Mouse (Mus musculus) limb, embryonic 12.5 days (tissue): Measurements from ENCODE around the gene Tmem45b. TPM values are rescaled to one million over a fixed set of nuclear protein-coding genes. Genes with fewer than 3 reads are reported as not detected.

Experiments
- ATAC-seq: fragments of 200-750 bp; cut with Nextera tagmentation; 2 replicates; pipeline ENCODE4 v1.8.0; 2017; ENCODE audit warnings: low read depth, moderate TSS enrichment; ENCODE audit not compliant: insufficient number of reproducible peaks, insufficient read depth, low FRiP score, low TSS enrichment
- H3K27ac ChIP-seq: fragments of 300-500 bp; sonication (generic); 2 replicates; pipeline ENCODE4 v1.5.1; 2016; ENCODE audit warnings: mild to moderate bottlenecking, moderate library complexity
- H3K27me3 ChIP-seq: fragments of 300-500 bp; sonication (generic); 2 replicates; pipeline ENCODE4 v1.6.1; 2016; ENCODE audit warnings: mild to moderate bottlenecking, moderate library complexity
- H3K36me3 ChIP-seq: fragments of 300-500 bp; sonication (generic); 2 replicates; pipeline ENCODE4 v1.6.1; 2016; ENCODE audit warnings: mild to moderate bottlenecking, moderate library complexity
- H3K4me1 ChIP-seq: fragments of 300-500 bp; sonication (generic); replicated peaks from 2 replicates; pipeline ENCODE4 v1.6.1; 2016
- H3K4me2 ChIP-seq: fragments of 300-500 bp; sonication (generic); 2 replicates; pipeline ENCODE4 v1.6.1; 2016; ENCODE audit warnings: mild to moderate bottlenecking, moderate library complexity
- H3K4me3 ChIP-seq: fragments of 300-500 bp; sonication (generic); replicated peaks from 2 replicates; pipeline ENCODE4 v1.5.1; 2016; ENCODE audit warnings: mild to moderate bottlenecking
- H3K9ac ChIP-seq: fragments of 300-500 bp; sonication (generic); replicated peaks from 2 replicates; pipeline ENCODE4 v1.6.1; 2016; ENCODE audit warnings: mild to moderate bottlenecking, moderate library complexity
- H3K9me3 ChIP-seq: fragments of 300-500 bp; sonication (generic); 2 replicates; pipeline ENCODE4 v1.6.1; 2016; ENCODE audit warnings: mild to moderate bottlenecking, moderate library complexity
- WGBS: fragments of 180-500 bp; shearing (Covaris S2); methylation state at CpG from one replicate; pipeline ENCODE4 v1.1.7; 2016; 5-methylcytosine and 5-hydroxymethylcytosine counted together
- polyA plus RNA-seq: library from polyadenylated mRNA; unstranded; fragments of >200 nt; fragmentation: Nextera tagmentation; extraction: Ambion mirVana; gene quantifications from 2 replicates; pipeline ENCODE4 v1.2.1, GENCODE M21; 2016

Tmem45b gene
- polyA plus RNA-seq, 1 experiment from 2014 or later = not detected

GRCm38 (mm10) chr9:31404311-31404710 is 60.0 kb downstream of the Tmem45b start:
- ATAC-seq = no peak
- 91% methylated on average over 2 of the region's 2 CpGs for WGBS
- H3K4me2 ChIP-seq = no peak overlapping the region

GRCm38 (mm10) chr9:31400441-31400840 is 63.8 kb downstream of the Tmem45b start:
- no peak overlapping the region for H3K27ac ChIP-seq
- H3K4me3 ChIP-seq = no peak overlapping the region
- no peak for ATAC-seq
- no peak overlapping the region for H3K4me2 ChIP-seq
- peaks cover 99% of the 10 kb centered on the region for H3K36me3 ChIP-seq
- WGBS = 58% methylated on average over 4 of the region's 4 CpGs
- no peaks in the 10 kb centered on the region for H3K4me1 ChIP-seq
- no peaks in the 10 kb centered on the region for H3K9me3 ChIP-seq
- no peak overlapping the region for H3K9ac ChIP-seq
- H3K27me3 ChIP-seq = no peaks in the 10 kb centered on the region

More at GRCm38 (mm10) chr9:31404311-31404710, 60.0 kb downstream of the Tmem45b start:
- H3K36me3 ChIP-seq = peaks cover 92% of the 10 kb centered on the region
- no peak overlapping the region for H3K4me3 ChIP-seq
- H3K27me3 ChIP-seq = no peaks in the 10 kb centered on the region
- no peak overlapping the region for H3K9ac ChIP-seq
- no peaks in the 10 kb centered on the region for H3K9me3 ChIP-seq
- H3K4me1 ChIP-seq = no peaks in the 10 kb centered on the region
- H3K27ac ChIP-seq = no peak overlapping the region

- Histone ChIP-seq H3K27ac (no peak overlapping the region), H3K27me3 (no peaks in the 10 kb centered on the region), H3K9ac (no peak overlapping the region), H3K4me2 (peak overlapping the region; percentile 78), H3K4me1 (peaks cover 13% of the 10 kb centered on the region), H3K36me3 (peaks cover 36% of the 10 kb centered on the region), H3K4me3 (peak overlapping the region; percentile 96), H3K9me3 (no peaks in the 10 kb centered on the region)
- ATAC-seq = no peak
- 94% methylated on average over 5 of the region's 5 CpGs for WGBS
Observed at GRCm38 (mm10) chr9:31387206-31387605, 77.1 kb downstream of the Tmem45b start.

DNA sequence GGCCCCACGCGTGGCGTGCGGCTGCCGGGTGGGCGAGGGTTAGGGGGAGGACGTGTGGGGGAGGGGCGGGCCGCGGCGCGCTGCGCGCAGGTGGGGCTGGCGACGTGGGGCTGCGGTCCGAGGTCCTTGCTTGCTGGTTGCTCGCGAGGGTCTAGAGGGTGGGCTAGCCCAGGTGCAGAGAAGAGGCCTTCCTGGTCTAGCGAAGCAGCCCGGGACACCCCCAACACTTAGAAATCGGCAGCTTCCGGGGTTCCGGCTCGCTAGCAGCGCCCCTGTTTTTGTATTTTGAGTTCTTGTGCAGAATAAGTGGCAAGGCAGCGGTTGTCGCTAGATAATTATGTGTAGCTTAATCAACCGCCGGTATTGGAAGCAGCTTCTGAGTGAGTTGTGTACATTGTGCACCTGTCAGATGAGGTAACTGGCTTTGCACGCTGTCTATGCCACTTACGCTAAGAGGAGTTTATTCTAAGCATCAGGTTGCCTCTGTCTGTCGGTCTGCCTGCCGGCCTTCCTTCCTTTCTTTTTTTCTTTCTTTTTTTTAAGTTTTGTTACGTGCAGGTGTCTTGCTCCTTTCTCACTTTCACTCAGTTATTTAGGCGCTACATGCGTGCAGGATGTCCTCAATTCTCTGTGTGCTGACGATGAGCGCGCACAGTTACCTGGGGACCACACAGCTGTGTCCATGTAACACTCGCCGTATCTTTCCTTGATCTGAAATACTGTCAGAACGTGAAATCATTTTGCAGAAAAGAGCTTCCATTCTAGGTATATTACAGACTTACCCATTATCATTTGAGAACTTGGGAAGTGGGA is 77.7 kb downstream of the Tmem45b start:
- Histone ChIP-seq H3K9me3 (no peaks in the 10 kb centered on the region), H3K4me3 (peak overlapping the region; percentile 96), H3K4me1 (peaks cover 13% of the 10 kb centered on the region), H3K27ac (peak overlapping the region; percentile 53), H3K4me2 (peak overlapping the region; percentile 78), H3K36me3 (peaks cover 30% of the 10 kb centered on the region), H3K27me3 (no peaks in the 10 kb centered on the region), H3K9ac (peak overlapping the region; percentile 89)
- 12% methylated on average over 41 of the region's 44 CpGs for WGBS
- ATAC-seq = peak; percentile 82

GRCm38 (mm10) chr9:31385947-31386354 is 78.3 kb downstream of the Tmem45b start, which contains the start of gene Nfrkb:
Nfrkb (plus strand) TSS chr9:31386192.
- ATAC-seq = peak; percentile 93
- Histone ChIP-seq H3K4me3 (peak within 1 kb of the TSS; percentile 96), H3K4me1 (peaks cover 13% of the 10 kb centered on the region), H3K27me3 (no peaks in the 10 kb centered on the region), H3K9me3 (no peaks in the 10 kb centered on the region), H3K36me3 (peaks cover 24% of the 10 kb centered on the region), H3K4me2 (peak within 1 kb of the TSS; percentile 78), H3K9ac (peak within 1 kb of the TSS; percentile 89), H3K27ac (peak within 1 kb of the TSS; percentile 53)
- WGBS = 2% methylated on average over 46 of the region's 46 CpGs

GRCm38 (mm10) chr9:31385500-31385869 is 78.8 kb downstream of the Tmem45b start:
- ATAC-seq = peak; percentile 46
- no peaks in the 10 kb centered on the region for H3K9me3 ChIP-seq
- no peak overlapping the region for H3K27ac ChIP-seq

DNA sequence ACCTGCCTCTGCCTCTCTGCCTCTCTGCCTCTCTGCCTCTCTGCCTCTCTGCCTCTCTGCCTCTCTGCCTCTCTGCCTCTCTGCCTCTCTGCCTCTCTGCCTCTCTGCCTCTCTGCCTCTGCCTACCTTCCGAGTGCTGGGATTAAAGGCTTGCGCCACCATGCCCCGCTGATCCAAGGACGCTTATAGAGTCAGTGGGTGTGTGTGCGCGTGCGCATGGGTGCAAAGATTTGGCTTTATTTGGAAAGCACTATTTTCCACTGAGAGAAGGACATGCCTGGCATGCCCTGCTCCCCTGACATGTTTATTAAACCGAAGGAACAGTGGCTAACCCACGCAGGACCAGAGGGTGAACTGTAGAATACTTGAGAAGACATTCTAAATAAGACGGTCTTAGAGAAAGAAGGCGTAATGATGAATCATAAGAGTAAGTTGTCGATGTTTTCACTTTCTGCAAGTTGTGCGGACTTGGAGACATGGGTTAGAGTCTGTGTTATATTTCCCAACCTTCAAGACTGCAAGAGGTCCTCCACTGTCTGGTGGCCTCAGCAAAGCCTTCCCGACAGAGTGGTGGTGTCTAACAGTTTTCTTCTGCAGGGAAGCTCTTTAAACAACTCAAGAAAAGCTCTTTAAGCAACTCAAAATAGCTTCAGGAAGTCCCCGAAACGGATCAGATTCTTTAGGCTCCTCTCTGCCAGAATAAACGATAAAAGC is 79.3 kb downstream of the Tmem45b start:
- no peaks in the 10 kb centered on the region for H3K9me3 ChIP-seq
- peak overlapping the region; percentile 96 for H3K4me3 ChIP-seq
- ATAC-seq = no peak
- no peak overlapping the region for H3K9ac ChIP-seq
- WGBS = 87% methylated on average over 17 of the region's 17 CpGs
- H3K27ac ChIP-seq = no peak overlapping the region
- peaks cover 13% of the 10 kb centered on the region for H3K4me1 ChIP-seq
- H3K27me3 ChIP-seq = no peaks in the 10 kb centered on the region
- H3K36me3 ChIP-seq = peaks cover 17% of the 10 kb centered on the region
- peak overlapping the region; percentile 78 for H3K4me2 ChIP-seq

More at GRCm38 (mm10) chr9:31385500-31385869, 78.8 kb downstream of the Tmem45b start:
- no peaks in the 10 kb centered on the region for H3K27me3 ChIP-seq
- H3K4me3 ChIP-seq = peak overlapping the region; percentile 96
- H3K36me3 ChIP-seq = peaks cover 22% of the 10 kb centered on the region
- peak overlapping the region; percentile 78 for H3K4me2 ChIP-seq
- peaks cover 13% of the 10 kb centered on the region for H3K4me1 ChIP-seq
- WGBS = 28% methylated on average over 4 of the region's 4 CpGs
- H3K9ac ChIP-seq = peak overlapping the region; percentile 89

DNA sequence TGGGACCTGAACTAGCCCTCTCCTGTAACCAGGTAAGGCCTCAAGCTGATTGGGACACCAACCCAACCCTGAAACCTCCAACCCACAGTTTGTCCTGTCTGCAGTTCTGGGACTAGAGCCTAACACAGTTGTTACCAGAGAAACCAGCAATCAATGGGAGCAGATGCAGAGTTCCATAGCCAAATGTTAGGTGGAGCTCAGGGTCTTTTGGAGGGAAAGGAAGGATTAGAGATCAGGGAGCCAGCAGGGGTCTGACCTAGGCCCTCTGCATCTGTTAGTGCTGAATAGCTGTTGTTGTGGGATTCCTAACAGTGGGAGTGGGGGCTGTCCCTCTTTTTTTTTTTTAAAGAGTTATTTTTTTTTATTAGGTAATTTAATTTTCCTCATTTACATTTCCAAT is 87.6 kb downstream of the Tmem45b start:
- Histone ChIP-seq H3K9ac (no peak overlapping the region), H3K4me2 (no peak overlapping the region), H3K36me3 (peaks cover 21% of the 10 kb centered on the region), H3K4me1 (no peaks in the 10 kb centered on the region), H3K27me3 (no peaks in the 10 kb centered on the region), H3K4me3 (no peak overlapping the region), H3K9me3 (no peaks in the 10 kb centered on the region), H3K27ac (no peak overlapping the region)
- no peak for ATAC-seq

Other genes with a start within 250 kb of the Tmem45b start
- gene Prdm10, start 183.9 kb downstream of the Tmem45b start, polyA plus RNA-seq = 6.3 and 6.4 TPM in 2 replicates
- 25.8 and 27.6 TPM in 2 replicates for gene Nfrkb, start 78.3 kb downstream of the Tmem45b start, polyA plus RNA-seq